Mouse (Mus musculus): ENCODE data around the gene Ccdc177.

DNA sequence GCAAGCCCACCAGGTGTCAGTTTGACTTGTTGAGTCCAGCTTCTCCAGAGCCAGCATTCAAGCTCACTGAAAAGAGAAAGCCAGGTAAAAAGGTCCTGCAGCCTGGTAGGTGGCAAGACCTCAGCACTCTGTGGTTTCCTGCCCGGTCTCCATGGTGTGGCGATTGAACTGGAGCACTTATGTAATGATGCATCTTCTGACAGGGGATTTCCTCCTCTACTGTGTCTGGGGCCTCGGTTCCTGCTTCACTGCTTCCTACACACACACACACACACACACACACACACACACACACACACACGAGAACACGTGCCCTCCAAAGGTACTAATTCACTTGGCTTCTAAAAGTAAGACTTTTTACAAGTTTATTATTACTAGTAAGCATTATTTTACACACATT lies 32.4 kb upstream of the Ccdc177 start:
- TF ChIP-seq CTCF (IDR thresholded peaks at IDR 0.05; ENCODE audit: extremely low read depth, insufficient read depth, low read length) (no peak), POLR2A (IDR thresholded peaks at IDR 0.05; ENCODE audit: extremely low read depth, insufficient read depth, low read length) (no peak)
